Mouse (Mus musculus): Measurements from ENCODE around the gene Rnf40. TPM values are rescaled to one million over a fixed set of nuclear protein-coding genes. Genes with fewer than 3 reads are reported as not detected.
A peak's percentile ranks its signal among the peaks of the same experiment; 100 is the strongest.
"Not testable (repeated sequence)": the region's sequence is repeated elsewhere in the genome, so short reads cannot be mapped to it uniquely, and the experiment has no call there.

Rnf40 gene
- total RNA-seq, 2 experiments from 2014 or later: 55.8 to 60.8 TPM

GRCm38 (mm10) chr7:127602903-127603302 is 14.3 kb downstream of the Rnf40 start:
- peak; percentile 35 to 39 for DNase-seq

DNA sequence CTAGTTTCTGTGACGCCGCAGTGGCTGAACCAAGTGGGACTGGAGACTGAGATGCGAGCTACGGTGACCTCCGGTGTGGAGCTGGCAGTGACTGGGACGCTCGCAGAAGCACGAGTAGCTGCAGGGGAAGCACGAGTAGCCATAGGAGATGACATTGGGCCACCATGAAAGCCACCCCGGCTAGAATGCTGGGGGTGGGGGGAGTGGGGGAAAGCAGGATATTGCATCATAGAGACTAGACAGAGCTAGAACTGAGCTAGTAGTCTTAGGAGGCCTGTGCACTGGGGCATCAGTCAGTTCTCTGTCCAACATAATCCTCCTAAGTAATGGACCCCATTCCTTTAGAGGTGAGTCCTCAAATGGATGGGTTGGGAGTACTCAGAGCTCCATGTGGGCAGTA is 15.7 kb downstream of the Rnf40 start:
- DNase-seq: no peak

DNA sequence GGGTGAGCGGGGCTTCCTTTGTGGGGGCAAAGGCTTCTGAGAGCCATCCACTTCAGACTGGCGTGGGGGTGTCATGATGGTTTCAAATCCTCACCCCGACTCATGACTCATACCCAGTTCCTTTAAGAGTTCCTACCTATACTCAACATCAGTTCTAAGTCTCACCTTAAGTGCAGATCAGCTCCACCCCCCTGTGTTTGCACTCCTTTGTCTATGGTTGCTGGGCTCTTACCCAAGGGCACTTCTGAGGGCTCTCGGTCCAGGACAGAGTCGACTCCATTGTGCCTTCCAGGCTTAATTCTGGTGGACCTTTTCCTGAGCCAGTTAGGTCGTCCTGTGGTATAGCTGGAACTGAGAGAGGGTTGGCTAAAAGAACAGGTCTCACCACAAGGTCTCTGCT is 18.6 kb downstream of the Rnf40 start:
- no peak for DNase-seq

- DNase-seq: no peak
Observed at GRCm38 (mm10) chr7:127611011-127611410, 22.4 kb downstream of the Rnf40 start.

DNA sequence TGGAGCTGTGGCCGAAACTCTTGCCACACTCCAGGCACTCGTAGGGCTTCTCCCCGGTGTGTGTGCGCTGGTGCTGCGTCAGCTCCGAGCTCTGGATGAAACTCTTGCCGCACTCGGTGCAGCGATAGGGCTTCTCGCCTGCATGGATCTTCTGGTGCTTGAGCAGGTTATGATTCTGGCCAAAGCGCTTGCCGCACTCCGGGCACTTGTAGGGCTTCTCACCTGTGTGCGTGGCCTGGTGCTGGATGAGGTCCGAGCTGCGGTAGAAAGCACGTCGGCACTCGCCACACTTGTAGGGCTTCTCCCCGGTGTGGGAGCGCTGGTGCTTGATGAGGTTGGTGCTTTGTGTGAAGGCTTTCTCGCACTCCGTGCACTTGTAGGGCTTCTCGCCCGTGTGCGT is 23.0 kb downstream of the Rnf40 start:
- DNase-seq: no peak

- peak in 1 of 2 experiments; percentile 33 for DNase-seq
Observed at GRCm38 (mm10) chr7:127613501-127613900, 24.9 kb downstream of the Rnf40 start.

DNA sequence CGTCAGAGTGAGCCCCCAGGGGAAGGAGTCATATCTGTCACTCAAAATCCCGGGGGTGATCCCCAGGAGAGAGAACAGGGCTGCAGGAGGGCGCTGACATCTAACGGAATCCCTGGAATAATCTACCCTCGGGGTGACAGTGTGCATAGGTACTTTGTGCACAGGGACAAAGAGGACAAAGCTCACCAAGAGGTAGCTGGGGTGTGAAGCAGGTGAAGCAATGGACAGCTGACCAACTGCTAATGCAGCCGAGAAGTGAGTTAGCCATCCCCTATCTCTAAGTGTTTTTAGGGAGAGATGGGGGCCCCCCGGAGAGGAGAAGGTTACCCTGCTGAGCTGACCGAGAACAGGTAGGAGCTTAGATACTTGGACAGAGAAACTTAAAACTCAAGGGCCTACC is 25.5 kb downstream of the Rnf40 start:
- DNase-seq: no peak

DNA sequence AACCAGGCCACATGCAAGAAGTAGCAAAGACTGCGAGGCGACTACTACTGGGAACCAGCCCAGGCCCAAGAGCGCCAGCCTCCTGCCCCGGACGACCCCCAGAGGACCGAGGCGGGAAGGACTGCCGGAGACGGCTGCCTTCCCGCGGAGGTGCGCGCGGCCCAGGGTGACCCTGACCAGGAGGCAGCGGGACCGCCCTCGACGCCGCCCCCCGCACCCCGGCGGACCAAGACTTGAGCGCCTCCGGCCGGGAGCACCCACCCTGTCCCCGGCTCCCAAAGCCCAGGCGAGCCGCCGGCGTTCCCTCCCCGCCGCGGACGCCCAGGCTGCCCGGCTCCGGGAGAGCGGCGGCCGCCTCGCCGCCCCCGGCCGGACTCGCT is 25.9 kb downstream of the Rnf40 start:
- peak; percentile 82 to 87 for DNase-seq

DNA sequence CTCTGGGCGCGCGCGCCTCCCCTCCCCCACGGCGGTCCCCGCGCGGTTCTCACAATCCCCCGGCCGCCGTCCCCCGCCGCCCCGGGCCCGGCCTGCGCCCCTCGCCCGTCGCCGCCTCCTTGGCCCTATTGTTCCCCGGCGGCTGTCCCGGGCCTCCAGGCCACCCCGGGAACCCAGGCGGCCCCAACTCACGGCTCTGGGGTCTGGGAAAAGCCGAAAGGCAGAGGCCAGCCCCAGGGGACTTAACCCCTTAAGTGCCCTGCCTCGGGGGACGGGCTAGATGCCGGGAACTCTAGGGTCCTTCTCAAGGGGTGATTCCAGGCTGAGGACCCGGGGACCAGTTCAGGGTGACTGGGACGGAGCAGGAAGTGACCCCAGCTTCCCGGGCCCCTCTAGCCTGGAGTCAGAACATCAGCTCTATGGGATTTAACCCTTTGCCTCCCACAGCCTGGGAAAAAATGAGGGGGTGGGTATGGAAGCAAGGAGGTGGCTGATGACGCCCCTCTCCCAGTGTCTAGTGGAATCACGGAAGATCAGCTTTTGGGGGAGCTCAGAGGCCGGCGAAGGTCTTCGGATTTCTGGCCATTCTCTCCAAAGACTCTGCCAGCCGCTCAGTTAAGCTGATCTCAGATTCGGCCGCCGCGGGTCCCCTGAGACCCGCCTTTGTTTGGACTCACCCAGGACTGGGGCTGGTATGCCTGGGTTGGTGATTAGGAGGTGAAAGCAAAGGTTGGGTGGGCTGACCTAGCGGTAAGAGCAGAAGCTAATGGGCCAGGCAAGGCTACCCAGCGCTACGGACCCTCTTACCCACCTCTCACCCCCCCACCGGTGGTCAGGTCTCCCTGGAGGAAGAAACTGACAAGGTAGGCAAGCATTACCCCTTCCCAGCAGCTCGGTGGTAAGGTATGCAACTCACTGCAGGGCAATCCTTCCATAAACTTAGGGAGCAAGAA is 26.6 kb downstream of the Rnf40 start, which contains the start of gene Zfp629:
Gene Zfp629, minus strand, starts transcription at position 907 of the 953 bp plus-strand sequence.
- DNase-seq: peak; percentile 70 to 81

DNA sequence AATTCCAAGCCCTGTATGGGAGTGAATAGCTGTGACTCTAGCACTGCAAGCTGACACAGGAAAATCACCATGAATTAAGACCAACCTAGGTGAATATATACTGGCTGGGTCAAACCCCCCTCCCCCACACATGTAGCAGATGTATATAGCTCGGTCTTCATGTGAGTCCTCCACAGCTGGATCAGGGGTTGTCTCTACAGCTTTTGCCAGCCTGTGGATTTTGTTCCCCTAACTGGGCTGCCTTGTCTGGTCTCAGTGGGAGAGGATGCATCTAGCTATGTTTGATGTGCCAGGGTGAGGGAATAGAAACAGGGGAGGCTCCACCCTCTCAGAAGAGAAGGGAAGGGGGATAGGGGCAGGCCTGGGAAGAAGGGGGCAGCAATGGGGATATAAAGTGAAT is 27.8 kb downstream of the Rnf40 start:
- DNase-seq: no peak

DNA sequence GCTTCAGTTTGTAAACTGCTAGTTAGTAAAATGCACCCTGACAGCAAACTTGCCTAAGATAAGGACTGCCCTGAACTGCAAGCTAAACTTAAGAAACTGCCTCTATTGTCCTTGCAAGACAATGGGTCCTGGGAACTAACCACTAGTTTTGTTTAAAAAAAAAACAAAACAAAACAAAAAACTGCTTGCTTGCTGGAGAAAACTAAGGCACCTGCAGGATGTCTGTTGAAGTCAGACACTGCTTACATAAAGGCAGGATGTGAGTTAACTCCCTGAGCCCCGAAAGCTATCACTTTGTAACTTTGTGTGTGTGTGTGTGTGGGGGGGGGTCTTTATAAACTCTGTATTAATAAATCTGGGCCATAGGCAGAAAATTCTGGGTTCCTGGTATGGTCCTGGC is 28.3 kb downstream of the Rnf40 start:
- no peak for DNase-seq

- DNase-seq: no peak
Observed at GRCm38 (mm10) chr7:127617962-127618361, 29.4 kb downstream of the Rnf40 start.

DNA sequence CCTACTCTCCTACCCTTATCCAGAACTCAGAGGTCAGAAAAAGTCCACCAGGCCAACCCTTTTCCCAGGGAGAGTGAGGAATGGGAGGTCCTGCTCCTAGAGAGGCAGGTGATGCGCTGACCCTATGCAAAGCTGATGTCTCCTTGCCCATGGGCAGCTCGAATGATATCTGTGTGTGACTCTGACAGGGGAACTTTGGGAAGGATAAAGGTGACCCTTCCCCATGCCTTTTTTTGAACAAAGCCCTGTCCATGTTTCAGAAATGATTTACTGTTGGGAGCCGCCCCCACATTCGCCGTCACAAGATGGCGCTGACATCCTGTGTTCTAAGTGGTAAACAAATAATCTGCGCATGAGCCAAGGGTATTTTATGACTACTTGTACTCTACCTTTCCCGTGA is 29.8 kb downstream of the Rnf40 start:
- not testable (repeated sequence) for DNase-seq

GRCm38 (mm10) chr7:127626039-127626438 is 37.5 kb downstream of the Rnf40 start:
- no peak for DNase-seq

DNA sequence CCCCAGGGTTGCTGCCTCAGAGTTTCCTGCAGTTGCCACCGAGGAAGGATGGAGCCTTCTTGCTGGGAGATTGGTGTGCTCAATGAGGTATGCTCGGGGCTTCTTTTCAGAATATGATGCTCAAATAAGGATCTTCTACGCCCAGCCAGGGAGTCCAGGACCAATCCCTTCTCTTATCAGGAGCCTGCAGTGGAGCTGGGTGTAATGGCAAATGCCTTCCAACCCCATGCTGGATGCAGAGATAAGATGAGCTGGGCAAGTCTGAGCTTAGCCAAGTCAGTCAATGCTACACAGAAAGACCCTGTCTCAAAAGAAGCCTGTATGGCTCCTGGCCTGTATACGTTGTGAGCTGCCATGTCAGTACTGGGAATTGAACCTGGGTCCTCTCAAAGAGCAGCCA is 37.9 kb downstream of the Rnf40 start:
- DNase-seq: no peak

DNA sequence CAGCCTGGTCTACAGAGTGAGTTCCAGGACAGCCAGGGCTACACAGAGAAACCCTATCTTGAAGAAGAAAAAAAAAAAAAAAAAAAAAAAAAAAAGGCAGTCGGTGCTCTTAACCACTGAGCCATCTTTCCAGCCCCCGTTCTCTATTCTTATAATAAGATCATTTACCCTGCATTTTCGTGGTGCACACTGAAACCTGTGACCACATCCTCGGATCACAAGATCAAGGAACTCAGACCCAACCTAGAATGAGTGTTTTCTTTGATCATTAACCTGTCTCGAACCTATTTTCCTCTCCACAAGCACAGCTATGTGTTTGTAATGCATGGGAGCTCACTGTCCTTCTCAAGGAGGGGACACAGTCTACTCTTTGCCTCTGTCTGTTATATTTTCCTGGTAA is 40.1 kb downstream of the Rnf40 start:
- no peak for DNase-seq

DNA sequence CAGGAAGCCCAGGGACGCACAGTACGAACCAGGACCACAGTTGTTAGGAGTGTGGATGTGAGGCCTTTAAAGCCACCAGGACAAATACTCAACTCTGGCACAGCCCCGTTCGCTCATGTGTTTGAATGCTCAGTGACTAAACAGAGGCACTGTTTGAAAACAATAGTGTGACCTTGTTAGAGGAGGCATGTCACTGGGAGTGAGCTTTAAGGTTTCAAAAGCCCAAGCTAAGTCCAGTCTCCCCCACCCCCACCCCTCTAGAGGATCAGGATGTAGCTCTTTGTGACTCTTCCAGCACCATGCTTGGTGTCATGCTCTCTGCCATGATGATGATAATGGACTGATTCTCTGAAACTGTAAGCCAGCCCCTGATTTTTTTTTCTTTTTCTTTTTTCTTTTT is 42.8 kb downstream of the Rnf40 start:
- DNase-seq: no peak

DNA sequence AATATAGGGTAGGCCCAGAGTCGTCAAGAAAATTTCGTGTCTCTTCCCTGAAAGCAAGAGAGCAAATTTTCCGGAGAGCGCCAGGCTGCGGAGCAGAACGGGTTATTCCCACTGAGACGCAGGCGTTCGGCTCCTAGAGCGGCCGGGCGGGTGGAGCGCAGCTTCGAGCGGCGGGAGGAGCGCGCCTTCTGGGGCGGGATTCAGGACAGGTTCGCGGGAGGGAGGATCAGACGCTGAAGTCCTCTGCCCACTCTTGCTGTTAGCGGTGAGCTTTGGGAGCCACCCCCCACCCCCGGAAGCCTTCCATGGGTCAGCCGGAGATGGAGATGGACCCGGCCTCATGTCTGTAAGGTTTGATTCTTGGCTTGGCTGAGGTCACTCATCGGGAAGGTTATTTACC is 48.4 kb downstream of the Rnf40 start:
- peak; percentile 89 to 92 for DNase-seq

GRCm38 (mm10) chr7:127641260-127641659 is 52.7 kb downstream of the Rnf40 start:
- no peak for DNase-seq

DNA sequence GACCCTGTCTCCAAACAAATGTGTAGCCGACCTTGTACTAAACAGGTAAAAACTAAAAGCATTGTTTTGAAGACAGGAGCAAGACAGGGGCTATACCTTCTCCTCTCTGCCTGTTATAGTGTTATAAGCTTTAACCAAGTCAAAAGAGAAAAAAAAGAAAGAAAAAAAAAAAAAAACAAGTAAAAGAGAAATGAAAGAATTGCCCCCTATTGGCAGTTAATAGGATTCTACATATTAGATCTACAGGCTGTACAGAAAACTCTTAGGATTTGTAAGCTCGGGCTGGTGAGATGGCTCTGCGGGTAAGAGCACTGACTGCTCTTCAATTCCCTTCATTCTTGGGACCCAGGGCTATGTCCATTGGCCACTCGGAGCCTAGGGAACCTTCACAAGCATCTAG is 53.7 kb downstream of the Rnf40 start:
- no peak for DNase-seq

- no peak for DNase-seq
Observed at GRCm38 (mm10) chr7:127646363-127646762, 57.8 kb downstream of the Rnf40 start.

GRCm38 (mm10) chr7:127647576-127647975 is 59.0 kb downstream of the Rnf40 start:
- not testable (repeated sequence) for DNase-seq

- no peak for DNase-seq
Observed at GRCm38 (mm10) chr7:127648516-127649201, 60.1 kb downstream of the Rnf40 start.

Measured in adrenal gland, postnatal 36 days (tissue).